Mouse (Mus musculus) CH12.LX (cell line): ENCODE results near the gene Klk1b9.

Experiments used
- CHD2 ChIP-seq: IDR thresholded peaks from 2 replicates; pipeline ENCODE4 v1.6.1; 2011; ENCODE audit warnings: low read length, improper control_type of control experiment
- E2F4 ChIP-seq: IDR thresholded peaks from 2 replicates; pipeline ENCODE4 v1.6.1; 2011; ENCODE audit warnings: low read depth, low read length, improper control_type of control experiment; ENCODE audit not compliant: insufficient replicate concordance
- POLR2A ChIP-seq: IDR thresholded peaks from 2 replicates; pipeline ENCODE4 v1.6.1; 2011; ENCODE audit warnings: low read depth, mild to moderate bottlenecking, improper control_type of control experiment, low read length

GRCm38 (mm10) chr7:43944727-43945264 lies 31.1 kb upstream of the Klk1b9 start:
- TF ChIP-seq POLR2A = no peak
- no peak for TF ChIP-seq E2F4
- no peak for TF ChIP-seq CHD2
